Mouse (Mus musculus): ENCODE measurements around the gene Cxcr5. TPM values are rescaled to one million over a fixed set of nuclear protein-coding genes. Genes with fewer than 3 reads are reported as not detected.
A peak's percentile ranks its signal among the peaks of the same experiment; 100 is the strongest.

Cxcr5 gene
- polyA plus RNA-seq, 1 experiment from 2014 or later, result not detected

DNA sequence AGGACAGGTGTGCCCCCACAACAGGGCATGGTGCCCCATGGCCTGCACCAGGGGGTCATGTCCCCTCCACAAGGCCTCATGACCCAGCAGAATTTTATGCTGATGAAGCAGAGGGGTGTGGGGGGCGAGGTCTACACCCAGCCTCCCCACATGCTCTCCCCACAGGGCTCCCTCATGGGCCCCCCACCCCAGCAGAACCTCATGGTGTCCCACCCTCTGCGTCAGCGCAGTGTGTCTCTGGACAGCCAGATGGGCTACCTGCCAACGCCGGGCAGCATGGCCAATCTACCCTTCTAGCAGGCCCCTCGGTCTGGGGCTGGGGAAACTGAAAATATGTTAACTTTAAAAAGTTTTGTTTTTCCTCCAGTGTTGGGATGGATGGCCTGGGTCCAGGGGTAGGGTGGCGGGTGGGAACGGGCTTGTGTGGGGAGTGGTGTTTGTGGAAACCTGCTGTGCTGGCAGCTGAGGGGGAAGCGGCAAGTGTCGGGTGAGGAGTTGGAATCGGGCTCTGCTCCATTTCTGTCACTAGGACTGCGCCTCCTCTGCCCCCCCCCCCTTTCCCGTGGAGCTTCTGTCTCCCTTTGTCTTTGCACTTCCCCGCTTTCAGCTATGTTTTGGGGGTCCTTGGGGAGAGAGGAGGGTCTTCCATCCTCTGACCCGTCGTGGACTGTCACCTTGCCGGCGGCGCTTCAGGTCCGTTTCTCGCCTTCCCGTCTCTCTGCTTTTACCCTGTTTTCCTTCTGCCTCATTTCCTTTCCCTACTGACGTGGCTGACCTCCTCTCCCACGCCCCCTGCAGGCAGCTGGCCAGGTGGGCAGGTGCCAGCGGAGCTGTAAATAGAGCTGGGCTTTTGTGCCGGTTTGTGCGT, 52.0 kb downstream of the Cxcr5 start:
- H3K27ac ChIP-seq, result peak overlapping the region; percentile 78
- peaks cover 17% of the 10 kb centered on the region for H3K27me3 ChIP-seq (ENCODE audit: insufficient read depth, poor library complexity, severe bottlenecking)
- H3K36me3 ChIP-seq, result peaks cover 47% of the 10 kb centered on the region
- 11% methylated on average over 27 of the region's 27 CpGs for WGBS
- DNase-seq (ENCODE audit: low spot score), result peak; percentile 75
- peak overlapping the region; percentile 53 for H3K4me3 ChIP-seq
- H3K9me3 ChIP-seq, result no peaks in the 10 kb centered on the region
- peaks cover 43% of the 10 kb centered on the region for H3K4me1 ChIP-seq (replicated peaks)

DNA sequence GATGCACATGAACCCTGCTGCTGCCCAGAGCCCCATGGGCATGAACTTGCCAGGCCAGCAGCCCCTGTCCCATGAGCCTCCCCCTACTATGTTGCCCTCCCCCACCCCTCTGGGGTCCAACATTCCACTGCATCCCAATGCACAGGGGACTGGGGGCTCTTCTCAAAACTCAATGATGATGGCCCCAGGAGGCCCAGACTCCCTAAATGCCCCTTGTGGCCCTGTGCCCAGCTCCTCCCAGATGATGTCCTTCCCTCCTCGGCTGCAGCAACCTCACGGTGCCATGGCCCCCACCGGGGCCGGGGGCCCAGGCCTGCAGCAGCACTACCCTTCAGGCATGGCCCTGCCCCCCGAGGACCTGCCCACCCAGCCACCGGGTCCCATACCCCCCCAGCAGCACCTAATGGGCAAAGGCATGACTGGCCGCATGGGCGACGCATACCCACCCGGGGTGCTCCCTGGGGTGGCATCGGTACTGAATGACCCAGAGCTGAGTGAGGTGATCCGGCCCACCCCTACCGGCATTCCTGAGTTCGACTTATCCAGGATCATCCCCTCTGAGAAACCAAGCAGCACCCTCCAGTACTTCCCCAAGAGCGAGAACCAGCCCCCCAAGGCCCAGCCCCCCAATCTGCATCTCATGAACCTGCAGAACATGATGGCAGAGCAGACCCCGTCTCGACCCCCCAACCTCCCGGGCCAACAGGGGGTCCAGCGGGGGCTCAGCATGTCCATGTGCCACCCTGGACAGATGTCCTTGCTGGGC, 52.8 kb downstream of the Cxcr5 start:
- Histone ChIP-seq H3K27me3 (ENCODE audit: insufficient read depth, poor library complexity, severe bottlenecking) (peaks cover 17% of the 10 kb centered on the region), H3K36me3 (peaks cover 48% of the 10 kb centered on the region), H3K4me1 (replicated peaks) (peaks cover 43% of the 10 kb centered on the region), H3K4me3 (peak overlapping the region; percentile 53; the same call in 1 of the 2 replicates), H3K27ac (peak overlapping the region; percentile 78; the same call in 1 of the 2 replicates), H3K9me3 (no peaks in the 10 kb centered on the region)
- 83% methylated on average over 19 of the region's 19 CpGs for WGBS
- DNase-seq (ENCODE audit: low spot score), result no peak

DNA sequence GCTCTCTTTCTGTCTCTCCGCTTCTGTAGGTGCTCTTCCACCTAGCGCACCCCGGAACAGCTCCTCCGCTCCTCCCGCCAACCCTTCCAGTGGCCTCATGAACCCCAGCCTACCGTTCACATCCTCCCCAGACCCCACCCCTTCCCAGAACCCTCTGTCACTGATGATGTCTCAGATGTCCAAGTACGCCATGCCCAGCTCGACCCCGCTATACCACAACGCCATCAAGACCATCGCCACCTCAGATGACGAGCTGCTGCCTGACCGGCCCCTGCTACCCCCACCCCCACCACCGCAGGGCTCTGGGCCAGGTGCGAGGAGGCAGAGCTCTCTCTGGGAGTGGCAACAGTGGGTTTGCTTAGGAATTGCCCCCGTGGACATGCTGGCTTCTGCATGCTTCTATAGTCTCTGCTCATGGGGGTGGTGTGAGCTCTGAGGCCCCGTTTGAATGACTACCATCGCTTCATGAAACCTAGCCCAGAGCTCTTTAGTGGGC, 53.5 kb downstream of the Cxcr5 start:
- peaks cover 40% of the 10 kb centered on the region for H3K4me1 ChIP-seq (replicated peaks)
- 0 out of 2 replicates have a peak overlapping the region, but pooled peaks have one; percentile 8 for H3K27ac ChIP-seq
- H3K4me3 ChIP-seq, result no peak overlapping the region
- peaks cover 17% of the 10 kb centered on the region for H3K27me3 ChIP-seq (ENCODE audit: insufficient read depth, poor library complexity, severe bottlenecking)
- H3K36me3 ChIP-seq, result peaks cover 53% of the 10 kb centered on the region
- no peak for DNase-seq (ENCODE audit: low spot score)
- no peaks in the 10 kb centered on the region for H3K9me3 ChIP-seq
- WGBS, result 86% methylated on average over 18 of the region's 18 CpGs

DNA sequence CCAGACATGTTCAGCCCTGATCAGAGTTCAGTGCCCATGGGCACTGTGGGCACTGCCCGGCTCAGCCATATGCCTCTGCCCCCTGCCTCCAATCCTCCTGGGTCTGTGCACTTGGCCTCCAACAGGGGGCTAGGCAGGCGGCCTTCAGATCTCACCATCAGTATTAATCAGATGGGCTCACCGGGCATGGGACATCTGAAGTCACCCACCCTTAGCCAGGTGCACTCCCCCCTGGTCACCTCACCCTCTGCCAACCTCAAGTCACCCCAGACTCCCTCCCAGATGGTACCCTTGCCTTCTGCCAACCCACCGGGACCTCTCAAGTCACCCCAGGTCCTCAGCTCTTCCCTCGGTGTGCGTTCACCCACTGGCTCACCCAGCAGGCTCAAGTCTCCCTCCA, 54.3 kb downstream of the Cxcr5 start:
- H3K27me3 ChIP-seq (ENCODE audit: insufficient read depth, poor library complexity, severe bottlenecking), result peaks cover 17% of the 10 kb centered on the region
- WGBS, result 93% methylated on average over 6 of the region's 6 CpGs
- no peak for DNase-seq (ENCODE audit: low spot score)
- H3K4me1 ChIP-seq (replicated peaks), result peaks cover 40% of the 10 kb centered on the region
- no peak overlapping the region for H3K27ac ChIP-seq
- no peak overlapping the region for H3K4me3 ChIP-seq
- no peaks in the 10 kb centered on the region for H3K9me3 ChIP-seq
- H3K36me3 ChIP-seq, result peaks cover 56% of the 10 kb centered on the region

DNA sequence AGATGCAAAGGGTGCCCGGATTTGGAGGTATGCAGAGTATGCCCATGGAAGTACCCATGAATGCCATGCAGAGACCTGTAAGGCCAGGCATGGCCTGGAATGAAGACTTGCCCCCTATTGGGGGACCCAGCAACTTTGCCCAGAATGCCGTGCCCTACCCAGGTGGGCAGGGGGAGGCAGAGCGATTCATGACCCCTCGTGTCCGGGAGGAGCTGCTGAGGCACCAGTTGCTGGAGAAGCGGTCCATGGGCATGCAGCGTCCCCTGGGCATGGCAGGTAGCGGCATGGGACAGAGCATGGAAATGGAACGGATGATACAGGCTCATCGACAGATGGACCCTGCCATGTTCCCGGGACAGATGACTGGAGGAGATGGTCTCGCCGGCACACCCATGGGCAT, 55.1 kb downstream of the Cxcr5 start:
- DNase-seq (ENCODE audit: low spot score), result no peak
- peaks cover 44% of the 10 kb centered on the region for H3K4me1 ChIP-seq (replicated peaks)
- no peak overlapping the region for H3K27ac ChIP-seq
- WGBS, result 93% methylated on average over 13 of the region's 13 CpGs
- peaks cover 59% of the 10 kb centered on the region for H3K36me3 ChIP-seq
- peaks cover 19% of the 10 kb centered on the region for H3K27me3 ChIP-seq (ENCODE audit: insufficient read depth, poor library complexity, severe bottlenecking)
- no peak overlapping the region for H3K4me3 ChIP-seq
- no peaks in the 10 kb centered on the region for H3K9me3 ChIP-seq

DNA sequence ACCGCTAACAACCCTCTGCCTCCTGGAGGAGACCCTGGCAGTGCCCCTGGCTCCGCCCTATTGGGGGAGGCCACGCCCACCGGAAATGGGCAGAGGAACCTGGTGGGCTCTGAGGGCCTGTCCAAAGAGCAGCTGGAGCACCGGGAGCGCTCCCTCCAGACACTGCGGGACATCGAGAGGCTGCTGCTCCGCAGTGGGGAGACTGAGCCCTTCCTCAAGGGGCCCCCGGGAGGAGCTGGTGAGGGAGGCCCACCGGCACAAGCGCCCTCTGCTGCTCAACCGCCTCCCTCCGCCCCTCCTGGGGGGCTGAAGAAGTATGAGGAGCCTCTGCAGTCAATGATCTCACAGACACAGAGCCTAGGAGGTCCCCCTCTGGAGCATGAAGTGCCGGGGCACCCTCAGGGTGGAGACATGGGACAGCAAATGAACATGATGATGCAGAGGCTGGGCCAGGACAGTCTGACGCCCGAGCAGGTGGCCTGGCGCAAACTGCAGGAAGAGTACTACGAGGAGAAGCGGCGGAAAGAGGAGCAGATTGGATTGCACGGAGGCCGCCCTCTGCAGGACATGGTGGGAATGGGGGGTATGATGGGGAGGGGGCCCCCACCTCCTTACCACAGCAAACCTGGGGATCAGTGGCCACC, 55.7 kb downstream of the Cxcr5 start:
- Histone ChIP-seq H3K36me3 (peaks cover 65% of the 10 kb centered on the region), H3K9me3 (no peaks in the 10 kb centered on the region), H3K27ac (peak overlapping the region; percentile 62; the same call in 1 of the 2 replicates), H3K4me3 (no peak overlapping the region), H3K27me3 (ENCODE audit: insufficient read depth, poor library complexity, severe bottlenecking) (peaks cover 25% of the 10 kb centered on the region), H3K4me1 (replicated peaks) (peaks cover 48% of the 10 kb centered on the region)
- 59% methylated on average over 23 of the region's 23 CpGs for WGBS
- no peak for DNase-seq (ENCODE audit: low spot score)

DNA sequence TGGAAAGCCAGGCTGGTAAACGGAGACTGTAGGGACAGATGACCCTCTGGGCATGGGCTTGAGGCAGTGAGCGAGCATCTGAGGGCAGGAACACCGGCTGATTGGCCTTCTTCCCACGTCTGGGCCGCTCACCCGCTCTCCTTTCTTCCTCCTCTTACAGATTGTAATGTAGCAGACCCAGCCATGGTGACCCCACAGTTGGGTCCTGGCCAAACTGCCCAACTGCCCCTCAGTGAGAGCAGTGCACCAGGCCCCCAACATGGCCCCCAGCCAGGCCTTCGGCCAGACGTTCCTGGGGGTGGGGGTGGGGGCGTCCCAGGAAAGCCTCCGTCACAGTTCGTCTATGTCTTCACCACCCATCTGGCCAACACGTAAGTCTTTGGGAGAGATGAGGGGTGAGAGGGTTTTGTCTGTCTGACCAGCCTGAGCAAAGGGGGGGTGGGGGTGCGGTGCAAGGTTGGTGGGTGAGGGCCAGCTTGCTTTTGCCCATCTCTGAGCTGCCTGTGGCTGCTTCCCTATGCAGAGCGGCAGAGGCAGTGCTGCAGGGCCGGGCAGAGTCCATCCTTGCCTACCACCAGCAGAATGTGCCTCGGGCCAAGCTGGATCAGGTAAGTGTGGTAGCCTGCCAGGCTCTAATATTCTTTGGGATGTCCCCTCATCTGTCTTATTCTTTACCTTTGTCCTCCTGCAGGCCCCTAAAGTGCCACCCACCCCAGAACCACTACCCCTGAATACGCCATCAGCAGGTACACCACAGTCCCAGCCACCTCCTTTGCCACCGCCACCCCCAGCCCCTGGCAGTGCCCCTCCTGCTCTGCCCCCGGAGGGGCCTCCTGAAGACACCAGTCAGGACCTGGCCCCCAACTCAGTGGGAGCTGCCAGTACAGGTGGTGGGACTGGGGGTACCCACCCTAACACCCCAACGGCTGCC, 56.5 kb downstream of the Cxcr5 start:
- no peak overlapping the region for H3K4me3 ChIP-seq
- peaks cover 49% of the 10 kb centered on the region for H3K4me1 ChIP-seq (replicated peaks)
- H3K36me3 ChIP-seq, result peaks cover 69% of the 10 kb centered on the region
- H3K9me3 ChIP-seq, result no peaks in the 10 kb centered on the region
- 80% methylated on average over 20 of the region's 20 CpGs for WGBS
- DNase-seq (ENCODE audit: low spot score), result no peak
- H3K27ac ChIP-seq, result 0 out of 2 replicates have a peak overlapping the region, but pooled peaks have one; percentile 62
- peaks cover 27% of the 10 kb centered on the region for H3K27me3 ChIP-seq (ENCODE audit: insufficient read depth, poor library complexity, severe bottlenecking)

DNA sequence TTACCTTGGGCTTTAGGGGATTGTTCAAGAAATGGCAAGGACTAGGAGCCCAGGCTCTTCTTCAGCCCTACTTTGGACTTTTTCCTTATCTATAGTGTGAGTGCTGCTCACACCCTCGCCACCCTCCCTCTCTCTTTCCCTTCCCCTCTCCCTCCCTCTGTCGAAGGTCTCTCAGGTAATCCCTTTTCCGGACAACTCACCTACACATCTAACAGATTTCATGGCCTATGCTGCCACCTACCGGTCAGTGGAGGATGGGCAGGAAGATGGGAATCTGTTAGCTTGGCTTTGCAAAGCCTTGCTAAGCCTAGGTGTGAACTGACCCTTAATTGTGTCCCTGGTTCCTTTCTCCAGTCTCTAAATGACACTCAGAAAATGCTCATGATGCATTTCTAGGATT, 59.7 kb downstream of the Cxcr5 start:
- Histone ChIP-seq H3K4me1 (replicated peaks) (peaks cover 63% of the 10 kb centered on the region), H3K27ac (0 out of 2 replicates have a peak overlapping the region, but pooled peaks have one; percentile 45), H3K27me3 (ENCODE audit: insufficient read depth, poor library complexity, severe bottlenecking) (peaks cover 28% of the 10 kb centered on the region), H3K36me3 (peaks cover 44% of the 10 kb centered on the region), H3K4me3 (peak overlapping the region; percentile 10; the same call in 1 of the 2 replicates), H3K9me3 (no peaks in the 10 kb centered on the region)
- 2% methylated on average over 4 of the region's 4 CpGs for WGBS
- DNase-seq (ENCODE audit: low spot score), result peak; percentile 81

DNA sequence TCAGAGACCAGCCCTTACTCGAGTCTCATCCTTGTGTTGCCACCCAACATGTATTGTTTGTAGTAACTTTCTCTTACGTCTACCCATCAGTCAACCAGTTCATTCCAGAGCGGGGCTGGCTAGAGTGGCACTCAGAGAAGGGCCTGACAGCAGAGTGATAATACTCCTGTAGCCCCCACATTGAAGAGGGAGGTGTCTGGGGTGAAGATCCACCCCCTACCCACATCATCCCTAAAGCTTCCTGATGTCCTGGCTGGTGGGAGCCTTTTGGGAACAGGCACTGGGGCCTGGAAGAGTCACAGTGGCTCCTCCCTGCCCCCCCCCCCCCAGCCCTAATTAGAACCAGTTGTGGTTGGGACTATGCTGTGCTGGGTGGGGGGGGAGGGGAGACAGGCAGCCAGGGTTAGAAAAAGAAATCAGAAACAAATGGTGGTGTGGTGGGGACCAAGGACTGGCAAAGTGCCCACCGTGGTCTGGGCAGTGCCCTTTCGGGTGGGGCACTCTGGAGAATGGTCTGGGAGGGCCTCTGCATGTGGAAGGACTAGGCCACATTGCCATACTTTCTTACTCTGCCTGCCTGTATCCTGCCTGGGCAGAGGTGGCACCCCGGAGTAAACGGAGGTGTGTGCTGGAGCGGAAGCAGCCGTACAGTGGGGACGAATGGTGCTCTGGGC, 60.3 kb downstream of the Cxcr5 start:
- Histone ChIP-seq H3K27ac (peak overlapping the region; percentile 45; the same call in 1 of the 2 replicates), H3K4me1 (replicated peaks) (peaks cover 70% of the 10 kb centered on the region), H3K9me3 (no peaks in the 10 kb centered on the region), H3K27me3 (ENCODE audit: insufficient read depth, poor library complexity, severe bottlenecking) (peaks cover 35% of the 10 kb centered on the region), H3K4me3 (peak overlapping the region; percentile 10; the same call in 1 of the 2 replicates), H3K36me3 (peaks cover 37% of the 10 kb centered on the region)
- 46% methylated on average over 10 of the region's 10 CpGs for WGBS
- peak; percentile 38 for DNase-seq (ENCODE audit: low spot score)

DNA sequence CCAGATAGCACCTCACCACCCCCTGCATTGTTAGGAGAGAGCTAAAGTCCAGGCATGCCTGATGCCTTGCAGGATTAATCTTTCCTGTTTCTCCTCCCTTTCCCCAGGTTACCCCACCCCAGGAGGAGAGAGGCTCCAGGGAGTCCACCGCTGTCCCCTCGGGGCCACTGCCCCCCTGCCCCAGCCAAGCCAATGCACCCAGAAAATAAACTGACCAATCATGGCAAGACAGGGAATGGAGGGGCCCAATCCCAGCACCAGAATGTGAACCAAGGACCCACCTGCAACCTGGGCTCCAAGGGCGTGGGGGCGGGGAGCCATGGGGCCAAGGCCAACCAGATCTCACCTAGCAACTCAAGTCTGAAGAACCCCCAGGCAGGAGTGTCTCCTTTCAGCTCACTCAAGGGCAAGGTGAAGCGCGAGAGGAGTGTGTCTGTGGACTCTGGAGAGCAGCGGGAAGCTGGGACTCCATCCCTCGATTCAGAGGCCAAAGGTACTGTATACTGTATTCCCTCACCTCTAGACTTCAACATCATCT, 61.0 kb downstream of the Cxcr5 start:
- Histone ChIP-seq H3K27me3 (ENCODE audit: insufficient read depth, poor library complexity, severe bottlenecking) (peaks cover 36% of the 10 kb centered on the region), H3K4me3 (peak overlapping the region; percentile 61; the same call in 1 of the 2 replicates), H3K36me3 (peaks cover 31% of the 10 kb centered on the region), H3K4me1 (replicated peaks) (peaks cover 69% of the 10 kb centered on the region), H3K27ac (peak overlapping the region; percentile 19; the same call in 1 of the 2 replicates), H3K9me3 (no peaks in the 10 kb centered on the region)
- no peak for DNase-seq (ENCODE audit: low spot score)
- 42% methylated on average over 8 of the region's 8 CpGs for WGBS

DNA sequence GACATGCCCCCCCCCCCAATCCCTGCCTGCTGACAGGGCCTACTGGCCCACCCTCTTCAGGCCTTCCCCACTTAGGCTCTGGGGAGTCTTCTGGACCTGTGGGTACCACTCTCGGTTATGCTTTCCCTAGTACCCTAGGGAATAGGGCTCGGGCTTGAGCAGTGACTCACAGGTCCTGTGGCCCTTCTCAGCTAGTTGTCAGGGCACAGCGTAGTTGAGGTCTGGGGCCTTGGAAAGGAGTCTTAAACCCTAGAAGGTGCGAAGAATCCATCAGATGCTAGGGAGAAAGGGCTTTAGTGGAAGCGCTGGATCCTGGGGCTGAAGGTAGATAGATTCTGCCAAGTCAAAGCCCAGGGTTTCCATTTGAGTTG, 61.5 kb downstream of the Cxcr5 start:
- peak overlapping the region; percentile 61 for H3K4me3 ChIP-seq
- peaks cover 70% of the 10 kb centered on the region for H3K4me1 ChIP-seq (replicated peaks)
- WGBS, result 33% methylated on average over 5 of the region's 5 CpGs

More for the DNA sequence above, 61.5 kb downstream of the Cxcr5 start:
- peaks cover 36% of the 10 kb centered on the region for H3K27me3 ChIP-seq (ENCODE audit: insufficient read depth, poor library complexity, severe bottlenecking)
- H3K9me3 ChIP-seq, result no peaks in the 10 kb centered on the region
- peaks cover 25% of the 10 kb centered on the region for H3K36me3 ChIP-seq
- DNase-seq (ENCODE audit: low spot score), result no peak
- peak overlapping the region; percentile 87 for H3K27ac ChIP-seq

Measured in hindbrain, embryonic 10.5 days (tissue).